Mouse (Mus musculus): ENCODE data around the gene Fam20b.
A peak's percentile ranks its signal among the peaks of the same experiment; 100 is the strongest.

Gene Fam20b

GRCm38 (mm10) chr1:156727234-156728108, 8.6 kb upstream of the Fam20b start:
- no peak for DNase-seq

DNA sequence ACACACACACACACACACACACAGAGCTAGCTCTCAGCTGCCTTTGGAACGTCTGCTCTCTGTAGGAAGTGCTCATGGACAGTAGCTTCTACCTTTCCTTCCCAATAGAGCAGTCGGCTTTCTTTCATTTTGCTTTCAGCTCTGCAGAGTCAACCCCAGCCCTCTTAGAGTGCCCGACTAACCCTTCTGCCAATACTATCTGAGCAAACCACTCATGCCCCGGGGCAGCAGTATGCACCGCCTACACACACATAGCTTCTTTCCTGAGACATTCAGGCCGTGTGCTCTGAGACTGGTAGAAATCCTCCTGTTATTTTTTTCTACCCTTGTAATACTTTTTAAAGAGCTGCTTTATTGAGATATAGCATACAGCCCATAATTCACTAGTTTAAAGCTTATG, 3.2 kb upstream of the Fam20b start:
- no peak for DNase-seq

- no peak for DNase-seq
Measured at GRCm38 (mm10) chr1:156720046-156720445, 1.2 kb upstream of the Fam20b start.

DNA sequence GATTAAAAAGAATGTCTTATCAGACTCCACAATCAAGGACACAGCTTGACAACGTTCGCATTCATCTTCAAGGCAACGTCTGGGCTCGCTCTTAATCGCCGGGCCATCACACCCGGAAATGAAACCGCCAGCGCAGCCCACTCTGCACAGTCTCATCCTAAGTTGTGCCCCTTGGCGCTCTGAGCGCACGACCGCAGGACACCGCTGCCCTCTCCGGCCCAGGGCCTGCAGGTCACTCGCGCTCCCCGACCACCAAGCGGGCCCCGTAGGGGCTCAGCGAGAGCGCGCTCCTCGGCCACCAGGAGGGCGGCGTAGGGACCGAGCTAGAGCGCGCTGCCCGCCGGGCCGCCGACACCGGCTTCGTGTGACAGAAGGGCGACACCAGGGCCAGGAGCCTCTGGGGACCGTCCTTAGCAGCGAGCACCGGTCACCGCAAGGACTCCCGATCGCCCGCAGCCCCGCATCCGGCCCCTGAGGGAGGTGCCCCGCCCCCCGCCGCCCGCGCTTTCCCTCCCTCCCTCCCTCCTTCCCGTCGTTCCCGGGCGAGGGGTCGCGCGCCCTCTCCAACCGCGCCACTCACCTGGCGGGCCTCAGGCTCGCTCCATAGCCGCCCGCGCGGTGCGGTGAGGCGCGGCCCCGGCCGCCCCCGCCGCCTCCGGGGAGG, 468 bp downstream of the Fam20b start:
- peak in 1 of 2 experiments; percentile 66 for DNase-seq

- DNase-seq = peak; percentile 12 to 33
Measured at GRCm38 (mm10) chr1:156717751-156718285, 1.1 kb downstream of the Fam20b start.

DNA sequence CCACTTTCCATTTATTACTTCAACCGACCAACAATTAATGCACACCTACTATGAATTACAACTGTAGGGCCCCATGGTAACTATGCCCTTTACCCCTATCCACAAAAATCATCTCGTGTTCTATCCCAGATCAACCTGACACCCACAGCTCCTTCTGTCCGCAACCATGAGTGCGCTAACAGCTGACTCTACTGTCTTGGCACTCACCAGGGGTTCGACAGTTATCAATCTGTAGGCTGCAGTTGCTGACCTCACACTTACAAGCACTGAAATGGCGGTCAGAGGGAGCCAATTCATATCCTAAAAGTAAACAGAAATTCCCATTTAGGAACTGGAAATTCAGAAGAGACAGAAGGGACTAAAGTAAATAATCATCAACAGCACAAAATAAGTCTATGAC, 2.2 kb downstream of the Fam20b start:
- DNase-seq = no peak

DNA sequence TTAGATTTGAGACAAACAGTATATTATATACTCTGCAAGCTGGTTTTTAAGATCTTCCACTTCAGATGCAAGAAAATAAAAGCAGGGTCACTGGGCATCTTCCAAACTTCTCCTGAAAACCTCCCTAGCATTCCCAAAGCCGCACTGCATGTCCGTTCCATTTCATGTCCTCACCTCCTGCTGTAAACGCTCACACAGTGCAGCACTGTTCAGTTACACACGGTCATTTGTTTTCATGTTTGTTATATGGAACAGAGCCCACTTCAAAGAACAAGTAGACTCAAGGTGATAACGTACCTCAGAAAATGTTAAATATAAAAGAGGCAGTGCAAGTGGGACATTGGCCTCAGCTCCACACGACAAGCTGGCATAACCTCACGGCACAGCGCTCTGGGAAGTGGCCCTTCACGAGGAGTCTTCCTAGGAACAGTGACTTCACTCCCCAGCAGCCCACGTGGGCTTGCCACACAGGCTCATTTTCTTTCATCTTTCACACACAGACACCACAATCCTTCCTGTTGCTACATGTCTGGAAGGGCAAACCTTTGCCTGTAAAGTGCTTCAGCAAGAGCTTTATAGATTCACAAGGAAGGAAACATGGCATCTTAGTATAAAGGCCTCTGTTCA, 8.3 kb downstream of the Fam20b start:
- DNase-seq = peak in 1 of 2 experiments; percentile 36

DNA sequence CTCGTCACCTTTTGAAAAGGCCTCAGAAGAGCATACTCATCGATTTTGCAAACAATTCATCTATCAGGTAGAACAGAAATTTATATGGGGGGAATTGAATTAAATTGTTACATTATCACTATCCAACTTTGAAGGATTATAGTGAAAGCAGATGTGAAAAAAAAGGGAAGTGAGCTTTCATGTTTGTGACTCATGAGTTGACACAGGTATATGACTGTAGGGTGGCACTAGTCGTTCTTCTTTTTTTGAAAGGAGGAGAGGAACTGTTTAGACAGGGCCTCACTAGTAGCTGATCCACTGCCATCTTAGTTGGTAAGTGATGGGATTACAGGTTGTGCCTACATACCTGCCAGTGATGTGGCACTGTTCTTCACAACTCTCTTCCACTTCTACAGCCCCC, 10.2 kb downstream of the Fam20b start:
- no peak for DNase-seq

GRCm38 (mm10) chr1:156705696-156706285, 13.1 kb downstream of the Fam20b start:
- DNase-seq = no peak

DNA sequence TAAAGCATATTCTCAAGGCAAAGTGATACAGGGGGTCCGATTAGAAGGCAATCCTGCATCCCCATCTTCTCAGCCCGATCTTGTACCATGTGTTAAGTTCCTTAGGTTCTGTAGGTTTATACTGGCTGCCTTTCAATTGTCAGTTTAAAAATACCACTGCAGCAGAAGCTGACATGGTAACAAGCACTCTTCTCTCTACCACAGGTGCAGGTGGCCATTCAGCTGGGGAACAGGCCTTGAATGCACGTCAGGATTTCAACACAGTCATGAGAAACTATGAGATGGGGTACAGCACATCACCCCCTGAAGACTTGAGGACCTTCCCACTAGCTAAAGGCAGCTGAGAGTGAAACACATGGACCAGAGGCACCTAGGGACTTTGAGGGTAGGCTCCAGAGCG, 15.4 kb downstream of the Fam20b start:
- no peak for DNase-seq

- DNase-seq = no peak
Measured at GRCm38 (mm10) chr1:156702151-156702550, 16.7 kb downstream of the Fam20b start.

DNA sequence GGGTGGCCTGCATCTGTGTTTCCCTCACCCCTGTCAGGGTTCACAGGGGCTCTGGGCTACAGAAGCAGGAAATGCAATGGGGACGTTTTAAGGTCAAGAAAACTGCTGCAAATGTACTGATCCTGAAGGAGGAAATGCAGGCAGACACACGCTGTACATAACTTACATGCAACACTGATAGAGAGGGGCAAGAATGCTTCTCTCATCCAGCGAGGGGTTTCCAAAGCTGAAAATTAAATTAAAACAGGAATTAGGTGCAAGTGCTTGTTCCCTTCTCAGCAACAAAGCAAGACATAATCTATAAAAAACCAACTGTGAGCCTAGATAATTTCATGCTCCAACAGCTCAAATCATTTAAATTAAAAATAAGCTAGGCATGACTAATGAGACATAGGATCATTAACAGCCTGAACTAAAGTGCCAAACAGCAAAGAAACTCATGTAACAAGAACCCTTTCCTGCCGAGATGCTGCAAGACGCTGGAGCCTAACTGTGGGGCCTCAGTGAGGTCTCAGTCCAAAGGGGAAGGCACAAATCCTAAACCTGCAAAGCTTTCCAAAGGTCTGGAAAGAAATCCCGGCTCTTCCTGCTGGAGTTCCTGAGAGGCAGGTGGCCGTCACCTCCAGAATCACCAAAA, 32.7 kb downstream of the Fam20b start:
- peak in 1 of 2 experiments; percentile 44 for DNase-seq

- DNase-seq = no peak
Measured at GRCm38 (mm10) chr1:156679599-156679998, 39.3 kb downstream of the Fam20b start.

DNA sequence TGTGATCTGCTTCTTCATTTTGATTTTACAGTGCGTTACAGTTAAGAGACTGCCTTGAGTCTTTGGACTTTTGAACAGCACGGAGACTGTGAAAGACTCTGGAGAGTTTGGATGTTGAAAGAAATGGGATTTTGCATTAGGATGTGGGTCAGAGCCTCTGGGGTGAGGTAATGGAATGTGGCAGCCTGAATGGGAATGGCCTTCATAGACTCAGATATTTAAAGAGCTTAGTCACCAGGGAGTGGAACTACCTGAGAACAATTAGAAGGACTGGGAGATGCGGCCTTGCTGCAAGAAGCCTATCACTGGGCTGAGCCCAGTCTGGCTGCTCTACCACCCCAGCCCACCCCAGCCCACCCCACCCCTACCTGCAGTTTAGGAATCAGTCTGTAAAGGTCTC, 41.7 kb downstream of the Fam20b start:
- no peak for DNase-seq

DNA sequence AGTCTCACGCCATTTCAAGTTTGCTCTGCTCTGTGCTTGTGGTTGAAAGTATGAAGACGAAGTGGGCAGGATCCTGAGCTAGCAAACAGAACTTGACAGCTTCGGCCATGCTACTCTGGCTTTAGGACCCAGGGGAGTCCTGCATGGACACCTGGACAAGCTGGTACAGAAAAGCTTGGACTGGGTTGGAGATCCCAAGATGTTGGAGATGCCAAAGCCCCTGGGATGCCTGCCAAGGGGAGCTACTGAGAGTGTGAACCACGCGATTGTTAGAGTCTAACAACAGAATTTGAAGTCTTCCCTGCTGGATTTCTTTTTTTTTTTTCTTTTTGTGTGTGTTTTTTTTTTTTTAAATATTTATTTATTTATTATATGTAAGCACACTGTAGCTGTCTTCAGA, 42.3 kb downstream of the Fam20b start:
- no peak for DNase-seq

- peak; percentile 76 to 77 for DNase-seq
Measured at GRCm38 (mm10) chr1:156676171-156676570, 42.7 kb downstream of the Fam20b start.

DNA sequence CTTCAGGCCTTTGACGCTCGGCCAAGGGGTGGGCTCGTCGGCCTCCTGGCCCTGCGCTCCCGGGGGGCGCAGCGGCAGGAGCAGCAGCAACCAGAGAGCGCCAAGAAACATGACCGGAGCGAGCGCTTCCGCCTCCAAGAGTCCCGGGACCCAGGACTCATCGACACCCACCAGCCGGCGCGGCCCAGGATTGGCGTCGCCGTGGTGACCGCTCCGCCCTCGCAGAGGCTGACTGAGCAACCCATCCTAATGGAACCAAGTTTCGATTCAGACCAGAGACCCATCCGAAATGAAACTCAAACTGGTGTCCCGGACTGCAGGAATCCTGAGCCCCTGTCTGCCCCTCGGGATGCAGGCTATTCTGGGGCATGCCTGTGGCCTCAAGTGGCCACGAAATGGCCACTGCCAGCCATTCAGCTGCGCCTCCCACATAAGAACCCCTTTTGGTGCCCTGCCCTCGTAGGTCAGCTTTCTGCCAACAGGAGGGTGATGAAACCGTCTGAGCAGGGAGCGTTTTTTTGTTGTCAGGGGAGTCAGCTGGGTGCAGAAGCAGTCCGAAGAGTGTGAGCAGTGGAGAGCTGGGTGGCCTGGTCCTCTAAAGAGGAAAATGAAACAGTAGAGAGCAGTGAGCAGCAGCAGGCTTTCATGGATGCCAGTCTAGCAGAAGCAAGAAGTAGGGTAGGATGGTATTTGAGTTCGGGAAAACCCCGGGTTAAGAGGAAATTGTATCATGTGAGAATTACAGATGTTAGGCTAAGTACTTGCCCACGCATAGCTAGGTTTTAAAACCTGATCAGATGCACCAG, 44.5 kb downstream of the Fam20b start, which contains the start of gene Tor3a:
Tor3a (minus strand) TSS at position 162 of the 806 bp plus-strand sequence.
- peak; percentile 84 to 91 for DNase-seq

- DNase-seq = peak; percentile 50 to 64
Measured at GRCm38 (mm10) chr1:156673476-156674194, 45.3 kb downstream of the Fam20b start.

DNA sequence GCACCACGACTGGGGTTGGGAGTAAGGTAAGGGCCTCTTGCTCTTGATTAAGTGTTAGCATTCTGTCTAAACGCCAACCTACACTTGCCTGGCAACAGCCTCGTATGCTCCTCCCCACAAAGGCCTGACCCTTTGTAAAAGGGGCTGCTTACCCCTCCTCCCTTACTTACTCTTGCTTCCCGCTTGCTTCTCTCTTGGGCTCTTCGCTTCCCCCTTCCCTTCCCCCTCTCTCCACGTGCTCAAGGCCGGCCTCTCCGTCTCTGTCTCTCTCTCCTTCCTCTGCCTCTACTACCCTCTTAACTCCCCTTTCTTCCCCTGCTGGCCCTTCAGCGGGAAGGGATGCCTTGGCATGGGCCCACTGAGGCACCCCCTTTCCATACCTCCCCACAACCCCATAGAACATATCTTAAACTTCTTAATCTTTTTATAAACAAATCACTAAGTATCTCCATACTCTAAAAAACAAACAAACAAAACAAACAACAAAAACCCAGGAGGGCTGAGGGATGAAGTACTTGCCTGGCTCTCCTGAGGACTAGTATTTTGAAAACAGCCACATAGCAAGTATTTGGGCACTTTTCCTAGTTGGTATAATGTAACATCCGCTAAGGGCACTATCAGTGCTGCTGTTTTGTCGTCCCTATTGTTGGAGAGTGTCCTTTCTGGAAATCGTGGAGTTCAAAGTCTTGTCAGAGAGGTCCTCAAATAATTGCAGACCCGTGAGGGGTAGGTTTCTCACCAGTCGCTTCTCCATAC, 46.0 kb downstream of the Fam20b start:
- peak in 1 of 2 experiments; percentile 35 for DNase-seq

DNA sequence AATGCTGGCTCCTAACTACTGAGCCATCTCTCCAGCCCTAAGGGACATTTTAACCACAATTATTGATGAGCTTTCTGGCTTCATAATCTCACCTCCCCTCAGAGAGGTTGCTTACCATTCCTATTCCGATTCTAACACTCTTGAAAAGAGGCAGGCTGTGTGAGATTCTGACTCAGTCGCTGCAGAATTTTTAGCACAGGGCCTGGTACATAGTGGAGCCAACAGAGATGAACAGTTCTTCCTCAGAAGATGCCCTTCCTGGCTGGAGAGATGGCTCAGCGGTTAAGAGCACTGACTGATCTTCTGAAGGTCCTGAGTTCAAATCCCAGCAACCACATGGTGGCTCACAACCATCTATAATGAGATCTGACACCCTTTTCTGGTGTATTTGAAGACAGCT, 47.0 kb downstream of the Fam20b start:
- DNase-seq = no peak
